Mouse (Mus musculus) limb, embryonic 13.5 days (tissue): Measurements from ENCODE around the gene Ndufs1. TPM values are rescaled to one million over a fixed set of nuclear protein-coding genes. Genes with fewer than 3 reads are reported as not detected.
A peak's percentile ranks its signal among the peaks of the same experiment; 100 is the strongest.

ENCODE experiments used
- ATAC-seq: fragments of 200-750 bp; cut with Nextera tagmentation; 2 replicates; pipeline ENCODE4 v1.8.0; 2017; ENCODE audit warnings: low read depth, moderate number of reproducible peaks, moderate TSS enrichment; ENCODE audit not compliant: low FRiP score
- H3K27ac ChIP-seq: fragments of 300-500 bp; sonication (generic); 2 replicates; pipeline ENCODE4 v1.5.1; 2015; ENCODE audit warnings: inconsistent platforms, mild to moderate bottlenecking, moderate library complexity
- H3K27me3 ChIP-seq: fragments of 300-500 bp; sonication (generic); 2 replicates; pipeline ENCODE4 v1.6.1; 2015; ENCODE audit warnings: mild to moderate bottlenecking, inconsistent platforms
- H3K36me3 ChIP-seq: fragments of 300-500 bp; sonication (generic); 2 replicates; pipeline ENCODE4 v1.6.1; 2015; ENCODE audit warnings: inconsistent platforms, mild to moderate bottlenecking, moderate library complexity
- H3K4me1 ChIP-seq: fragments of 300-500 bp; sonication (generic); 2 replicates; pipeline ENCODE4 v1.6.1; 2015; ENCODE audit warnings: inconsistent platforms
- H3K4me2 ChIP-seq: fragments of 300-500 bp; sonication (generic); replicated peaks from 2 replicates; pipeline ENCODE4 v1.6.1; 2015; ENCODE audit warnings: inconsistent platforms, mild to moderate bottlenecking, moderate library complexity
- H3K4me3 ChIP-seq: fragments of 300-500 bp; sonication (generic); 2 replicates; pipeline ENCODE4 v1.5.1; 2015; ENCODE audit warnings: moderate library complexity, mild to moderate bottlenecking, inconsistent platforms
- H3K9ac ChIP-seq: fragments of 300-500 bp; sonication (generic); 2 replicates; pipeline ENCODE4 v1.6.1; 2015; ENCODE audit warnings: mild to moderate bottlenecking, inconsistent platforms
- H3K9me3 ChIP-seq: fragments of 300-500 bp; sonication (generic); 2 replicates; pipeline ENCODE4 v1.6.1; 2016; ENCODE audit warnings: inconsistent platforms
- WGBS: fragments of 180-500 bp; shearing (Covaris S2); methylation state at CpG from one replicate; pipeline ENCODE4 v1.1.7; 2015; 5-methylcytosine and 5-hydroxymethylcytosine counted together
- polyA plus RNA-seq: library from polyadenylated mRNA; unstranded; fragments of >200 nt; fragmentation: Nextera tagmentation; extraction: Ambion mirVana; gene quantifications from 2 replicates; pipeline ENCODE4 v1.2.1, GENCODE M21; 2015

Gene Ndufs1
- polyA plus RNA-seq, result 131 and 134 TPM in 2 replicates

DNA sequence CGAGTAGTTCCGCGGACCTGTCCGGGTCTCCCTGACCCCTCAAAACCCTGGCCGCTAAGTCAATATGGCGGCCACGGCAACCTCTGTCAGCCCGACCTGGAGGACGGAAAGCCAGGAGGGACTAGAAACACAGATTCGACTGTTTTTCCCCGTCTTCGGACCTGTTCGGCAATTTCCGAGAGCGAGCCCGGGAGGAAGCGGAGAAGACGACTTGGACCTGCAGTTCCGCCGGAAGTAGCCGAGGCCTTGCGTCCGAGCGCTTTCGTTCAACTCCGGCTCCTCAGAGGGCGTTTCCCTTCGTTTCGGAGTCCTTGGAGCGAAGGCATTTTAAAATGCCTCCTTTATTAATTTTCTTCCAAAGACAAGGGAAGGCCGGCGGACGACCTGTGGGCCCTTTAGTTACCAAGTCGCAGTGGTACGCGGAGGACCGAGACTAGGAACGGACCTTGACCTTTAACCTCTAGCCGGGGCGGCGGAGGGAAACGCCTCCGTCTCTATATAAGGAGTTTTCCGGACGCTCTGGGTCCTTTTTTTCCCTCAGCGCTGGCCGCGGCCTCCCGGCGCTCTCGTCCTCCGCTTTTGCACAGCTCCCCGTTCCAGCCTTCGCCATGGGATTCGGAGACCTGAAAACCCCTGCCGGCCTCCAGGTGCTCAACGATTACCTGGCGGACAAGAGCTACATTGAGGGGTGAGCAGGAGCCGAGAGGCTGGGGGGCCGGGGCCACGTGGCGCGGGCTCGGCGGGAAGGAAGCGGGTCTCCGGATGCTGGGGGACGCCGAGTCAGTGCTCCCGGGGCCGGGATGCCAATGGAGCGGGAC, at the start of gene Ndufs1, which contains the start of gene Eef1b2:
TSS of gene Ndufs1 (minus strand) at position 230 of the 818 bp plus-strand sequence.
TSS of gene Eef1b2 (plus strand) at position 222 of the 818 bp plus-strand sequence.
- Histone ChIP-seq H3K9ac (peak within 1 kb of the TSS; percentile 97), H3K27me3 (no peaks in the 10 kb centered on the region), H3K36me3 (peaks cover 36% of the 10 kb centered on the region), H3K4me1 (peaks cover 24% of the 10 kb centered on the region), H3K9me3 (no peaks in the 10 kb centered on the region), H3K27ac (peak within 1 kb of the TSS; percentile 86), H3K4me2 (peak within 1 kb of the TSS; percentile 89), H3K4me3 (peak within 1 kb of the TSS; percentile 96)
- ATAC-seq, result peak; percentile 94
- WGBS, result under 1% methylated on average over 72 of the region's 72 CpGs

DNA sequence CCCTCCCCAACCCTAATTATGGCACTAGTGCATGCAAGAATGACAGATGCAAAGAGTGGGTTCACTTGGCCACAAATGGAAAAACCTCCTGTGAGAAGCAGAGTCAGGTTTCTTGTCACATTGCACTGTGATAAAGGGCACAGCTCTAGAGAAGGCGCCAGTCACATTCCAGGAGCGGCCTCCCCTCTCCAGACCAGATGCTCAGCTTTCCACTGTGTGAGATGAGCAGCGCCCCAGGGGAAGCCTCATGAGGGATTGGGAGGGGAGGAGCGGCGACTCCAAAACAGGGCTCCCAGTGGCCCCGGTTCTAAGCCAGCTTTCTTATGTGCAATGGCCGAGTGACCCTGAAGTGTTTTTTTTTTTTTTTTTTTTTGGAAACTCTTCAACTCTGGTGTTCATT, 49.3 kb upstream of the Ndufs1 start:
- Histone ChIP-seq H3K4me3 (no peak overlapping the region), H3K4me1 (0 out of 2 replicates have a peak, but pooled peaks cover 3% of the 10 kb centered on the region), H3K9me3 (no peaks in the 10 kb centered on the region), H3K4me2 (no peak overlapping the region), H3K36me3 (no peaks in the 10 kb centered on the region), H3K27me3 (no peaks in the 10 kb centered on the region), H3K9ac (no peak overlapping the region), H3K27ac (no peak overlapping the region)
- WGBS, result 5% methylated on average over 7 of the region's 7 CpGs
- ATAC-seq, result peak; percentile 61

GRCm38 (mm10) chr1:63225009-63225408, 48.4 kb upstream of the Ndufs1 start:
- H3K36me3 ChIP-seq, result no peaks in the 10 kb centered on the region
- no peak overlapping the region for H3K4me2 ChIP-seq
- no peak overlapping the region for H3K9ac ChIP-seq
- H3K27ac ChIP-seq, result no peak overlapping the region
- no peaks in the 10 kb centered on the region for H3K9me3 ChIP-seq
- no peak overlapping the region for H3K4me3 ChIP-seq
- no peaks in the 10 kb centered on the region for H3K27me3 ChIP-seq
- WGBS, result 78% methylated on average over 4 of the region's 4 CpGs
- H3K4me1 ChIP-seq, result 0 out of 2 replicates have a peak, but pooled peaks cover 3% of the 10 kb centered on the region
- no peak for ATAC-seq

GRCm38 (mm10) chr1:63219277-63219676, 42.6 kb upstream of the Ndufs1 start:
- Histone ChIP-seq H3K36me3 (no peaks in the 10 kb centered on the region), H3K9ac (no peak overlapping the region), H3K4me2 (no peak overlapping the region), H3K4me3 (no peak overlapping the region), H3K4me1 (peaks cover 7% of the 10 kb centered on the region; the same call in 1 of the 2 replicates), H3K27me3 (peaks cover 9% of the 10 kb centered on the region), H3K9me3 (0 out of 2 replicates have a peak, but pooled peaks cover 4% of the 10 kb centered on the region), H3K27ac (no peak overlapping the region)
- 91% methylated on average over 4 of the region's 4 CpGs for WGBS
- no peak for ATAC-seq

- ATAC-seq, result no peak
- Histone ChIP-seq H3K27ac (no peak overlapping the region), H3K4me3 (no peak overlapping the region), H3K36me3 (no peaks in the 10 kb centered on the region), H3K4me2 (0 out of 2 replicates have a peak overlapping the region, but pooled peaks have one; percentile 7), H3K27me3 (peaks cover 34% of the 10 kb centered on the region), H3K4me1 (peaks cover 16% of the 10 kb centered on the region), H3K9me3 (0 out of 2 replicates have a peak, but pooled peaks cover 4% of the 10 kb centered on the region), H3K9ac (no peak overlapping the region)
- 35% methylated on average over 7 of the region's 7 CpGs for WGBS
Measured at GRCm38 (mm10) chr1:63214631-63215030, 38.0 kb upstream of the Ndufs1 start.

DNA sequence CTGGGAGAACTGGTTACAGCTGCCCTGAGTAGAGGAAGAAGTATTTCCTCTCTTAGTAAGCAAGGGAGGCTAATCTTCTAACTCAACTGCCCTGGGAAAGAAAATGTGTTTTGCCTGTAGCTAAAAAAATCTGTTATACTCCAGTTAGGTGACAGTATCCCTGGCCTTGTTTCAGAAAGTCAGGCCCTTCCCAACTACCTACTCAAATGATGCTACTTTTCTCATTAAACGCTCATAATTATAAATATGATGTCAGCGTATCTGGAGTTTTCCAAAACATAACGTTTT, 37.6 kb upstream of the Ndufs1 start, which contains the start of gene Gpr1:
TSS of gene Gpr1 (minus strand) at position 273 of the 288 bp plus-strand sequence.
- peaks cover 34% of the 10 kb centered on the region for H3K27me3 ChIP-seq
- H3K4me1 ChIP-seq, result peaks cover 16% of the 10 kb centered on the region
- H3K4me3 ChIP-seq, result no peak within 1 kb of the TSS
- 37% methylated on average over 3 of the region's 3 CpGs for WGBS
- no peak within 1 kb of the TSS for H3K9ac ChIP-seq
- H3K27ac ChIP-seq, result no peak within 1 kb of the TSS
- ATAC-seq, result no peak
- H3K36me3 ChIP-seq, result no peaks in the 10 kb centered on the region
- peak within 1 kb of the TSS; percentile 48 for H3K4me2 ChIP-seq
- 0 out of 2 replicates have a peak, but pooled peaks cover 2% of the 10 kb centered on the region for H3K9me3 ChIP-seq

- Histone ChIP-seq H3K36me3 (no peaks in the 10 kb centered on the region), H3K4me1 (peaks cover 16% of the 10 kb centered on the region), H3K9me3 (no peaks in the 10 kb centered on the region), H3K9ac (no peak overlapping the region), H3K4me2 (peak overlapping the region; percentile 48), H3K27me3 (peaks cover 37% of the 10 kb centered on the region), H3K27ac (no peak overlapping the region), H3K4me3 (no peak overlapping the region)
- WGBS, result 17% methylated on average over 22 of the region's 22 CpGs
- no peak for ATAC-seq
Measured at GRCm38 (mm10) chr1:63213478-63214270, 37.0 kb upstream of the Ndufs1 start.

- Histone ChIP-seq H3K4me1 (peaks cover 16% of the 10 kb centered on the region), H3K9ac (no peak overlapping the region), H3K27me3 (peaks cover 48% of the 10 kb centered on the region), H3K4me2 (no peak overlapping the region), H3K4me3 (no peak overlapping the region), H3K27ac (no peak overlapping the region), H3K36me3 (no peaks in the 10 kb centered on the region), H3K9me3 (no peaks in the 10 kb centered on the region)
- no peak for ATAC-seq
- WGBS, result 31% methylated on average over 6 of the region's 6 CpGs
Measured at GRCm38 (mm10) chr1:63209861-63210529, 33.4 kb upstream of the Ndufs1 start.

- H3K9ac ChIP-seq, result no peak overlapping the region
- H3K4me3 ChIP-seq, result no peak overlapping the region
- H3K4me2 ChIP-seq, result no peak overlapping the region
- H3K4me1 ChIP-seq, result peaks cover 9% of the 10 kb centered on the region
- ATAC-seq, result no peak
- no peak overlapping the region for H3K27ac ChIP-seq
- peaks cover 49% of the 10 kb centered on the region for H3K27me3 ChIP-seq
- no peaks in the 10 kb centered on the region for H3K9me3 ChIP-seq
- WGBS, result 77% methylated on average over 3 of the region's 3 CpGs
- no peaks in the 10 kb centered on the region for H3K36me3 ChIP-seq
Measured at GRCm38 (mm10) chr1:63207607-63208006, 31.0 kb upstream of the Ndufs1 start.

GRCm38 (mm10) chr1:63204660-63205394, 28.2 kb upstream of the Ndufs1 start:
- H3K4me2 ChIP-seq, result no peak overlapping the region
- peaks cover 45% of the 10 kb centered on the region for H3K27me3 ChIP-seq
- no peak overlapping the region for H3K27ac ChIP-seq
- no peaks in the 10 kb centered on the region for H3K36me3 ChIP-seq
- ATAC-seq, result no peak
- no peak overlapping the region for H3K9ac ChIP-seq
- H3K4me3 ChIP-seq, result no peak overlapping the region
- H3K9me3 ChIP-seq, result peaks cover 7% of the 10 kb centered on the region
- peaks cover 9% of the 10 kb centered on the region for H3K4me1 ChIP-seq
- 36% methylated on average over 7 of the region's 7 CpGs for WGBS

DNA sequence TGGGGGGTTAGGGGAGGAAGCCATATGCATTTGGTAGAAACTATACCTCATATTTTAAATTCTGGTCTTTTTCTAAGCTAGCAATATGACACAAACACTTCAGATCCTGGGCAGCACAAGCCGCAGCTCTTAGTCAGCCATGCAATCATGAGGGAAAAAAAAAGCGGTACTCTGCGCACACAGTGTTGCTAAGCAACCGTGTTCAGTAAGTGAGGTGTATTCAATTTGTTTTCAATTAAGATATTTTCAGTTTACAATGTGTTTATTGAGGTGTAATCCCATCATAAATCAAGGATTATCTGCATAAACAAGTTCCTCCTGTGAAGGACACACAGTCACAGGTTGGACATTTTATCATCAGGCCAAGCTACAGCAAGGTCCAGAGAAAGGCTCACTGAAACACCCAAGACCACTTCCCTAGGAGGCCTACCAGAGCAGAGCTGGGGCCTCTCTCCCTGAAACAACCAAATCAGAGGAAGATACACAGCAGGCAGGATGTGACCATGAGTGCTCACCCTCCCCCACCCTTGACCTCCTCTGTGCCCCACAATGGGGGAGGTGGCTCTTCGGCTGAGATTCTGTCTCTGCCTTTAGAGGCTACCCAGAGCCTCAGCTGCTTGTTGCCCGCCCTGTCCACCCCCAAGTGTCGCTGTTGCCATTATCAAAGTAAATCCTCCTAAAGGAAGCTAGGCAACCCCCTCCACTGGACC, 27.5 kb upstream of the Ndufs1 start:
- Histone ChIP-seq H3K9me3 (peaks cover 9% of the 10 kb centered on the region), H3K27me3 (peaks cover 45% of the 10 kb centered on the region), H3K4me1 (peaks cover 9% of the 10 kb centered on the region), H3K4me3 (no peak overlapping the region), H3K4me2 (no peak overlapping the region), H3K36me3 (no peaks in the 10 kb centered on the region), H3K27ac (no peak overlapping the region), H3K9ac (peak overlapping the region; percentile 35; the same call in 1 of the 2 replicates)
- ATAC-seq, result no peak; the same call in 1 of the 2 replicates
- 7% methylated on average over 7 of the region's 7 CpGs for WGBS
